Mouse (Mus musculus) stomach, postnatal 0 days (tissue): Measurements from ENCODE around the gene Nfib.

Source experiments
- CTCF ChIP-seq: IDR thresholded peaks from 2 replicates; pipeline ENCODE4 v1.5.1; 2016; ENCODE audit warnings: antibody characterized with exemption, low read depth, mild to moderate bottlenecking, moderate library complexity
- EP300 ChIP-seq: optimal IDR thresholded peaks from 2 replicates; pipeline ENCODE3; 2016; ENCODE audit warnings: antibody characterized with exemption

DNA sequence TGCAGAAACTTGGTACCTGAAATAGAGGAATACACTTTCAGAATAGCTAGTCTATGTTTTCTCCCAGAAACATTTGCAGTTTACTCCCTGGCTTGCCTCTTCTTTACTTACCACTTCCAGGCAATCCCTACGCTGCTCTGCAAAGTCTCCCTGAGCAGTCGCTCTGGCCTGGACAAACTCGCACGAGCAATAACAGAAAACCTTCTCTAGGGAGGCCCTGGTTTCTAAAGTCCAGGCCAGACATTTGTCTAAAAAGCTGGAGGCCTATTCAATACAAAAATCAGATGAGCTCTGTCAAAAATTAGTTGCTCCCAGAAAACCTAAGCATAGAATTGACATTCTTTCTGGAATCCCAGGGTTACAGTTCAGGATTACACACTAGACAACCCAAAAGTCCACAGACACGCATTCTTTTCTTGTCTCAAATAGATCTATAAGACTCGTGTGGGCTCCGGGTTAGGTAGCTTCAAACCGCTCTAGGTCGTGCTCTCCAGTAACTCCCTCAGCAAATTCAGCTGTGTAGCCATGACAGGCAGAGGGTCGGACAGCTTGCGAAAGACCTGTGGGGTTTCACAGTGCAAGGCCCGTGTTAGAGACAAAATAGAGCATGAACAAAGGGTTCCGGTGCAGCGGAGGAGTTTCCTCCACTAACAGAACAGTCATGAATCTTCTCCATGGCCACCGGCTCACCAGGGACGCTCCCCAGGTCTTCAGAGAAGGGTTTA is 118.2 kb downstream of the Nfib start:
- TF ChIP-seq CTCF (no peak), EP300 (no peak)
